Mouse (Mus musculus) lung, postnatal 4 days (tissue): ENCODE measurements at regions not wholly inside any gene's neighbourhood (a gene's known extent, or its start where the extent isn't known, plus 50 kb on each side); places are given as distances from the start of the nearest gene placed in this dataset.

Experiments
- DNase-seq, 2 experiments: peaks; one replicate each; pipeline ENCODE4 v3.0.0; 2021

DNA sequence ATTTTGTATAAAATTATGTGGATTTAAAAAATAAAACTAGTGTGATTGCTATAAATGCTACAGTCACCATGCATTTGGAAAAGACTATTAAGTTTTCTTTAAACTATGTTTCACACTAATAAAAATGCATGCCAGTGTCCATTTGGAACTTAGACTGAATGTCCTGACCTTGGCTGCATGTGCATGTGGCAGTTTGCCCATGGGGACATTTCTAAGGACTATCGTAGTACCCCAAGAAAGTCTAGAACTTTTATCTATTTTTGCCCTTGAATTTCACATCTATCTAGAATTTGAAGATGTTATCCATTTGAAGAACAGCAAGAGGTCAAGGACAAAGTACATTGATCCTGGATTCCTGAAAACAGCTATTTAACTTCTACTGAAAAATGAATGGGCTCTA is 745.9 kb downstream of the Tmem182 start:
- DNase-seq: no peak

GRCm38 (mm10) chr1:41555607-41556006 is 750.2 kb downstream of the Tmem182 start:
- DNase-seq: peak; percentile 28 to 59

- no peak for DNase-seq
Observed at GRCm38 (mm10) chr1:41559101-41559665, 753.8 kb downstream of the Tmem182 start.

DNA sequence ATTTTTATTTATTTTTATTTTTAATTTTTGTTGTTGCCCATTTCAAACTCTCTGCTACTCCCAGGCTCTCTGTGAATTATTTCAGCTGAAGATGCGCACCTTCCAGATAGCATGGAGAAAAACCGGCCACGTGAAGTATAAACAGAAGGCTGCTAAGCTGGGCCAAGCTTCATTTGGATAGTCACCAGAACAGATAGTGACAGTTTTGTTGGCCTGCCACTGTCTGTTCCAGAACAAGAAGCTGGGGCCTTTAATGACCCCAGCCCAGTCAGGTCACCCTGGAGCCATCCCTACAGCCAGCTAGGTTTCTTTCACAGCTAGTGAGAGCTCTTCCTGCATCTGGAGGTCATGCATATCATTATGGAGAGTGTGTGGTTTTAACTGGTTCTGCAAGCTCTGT is 754.6 kb downstream of the Tmem182 start:
- no peak for DNase-seq

DNA sequence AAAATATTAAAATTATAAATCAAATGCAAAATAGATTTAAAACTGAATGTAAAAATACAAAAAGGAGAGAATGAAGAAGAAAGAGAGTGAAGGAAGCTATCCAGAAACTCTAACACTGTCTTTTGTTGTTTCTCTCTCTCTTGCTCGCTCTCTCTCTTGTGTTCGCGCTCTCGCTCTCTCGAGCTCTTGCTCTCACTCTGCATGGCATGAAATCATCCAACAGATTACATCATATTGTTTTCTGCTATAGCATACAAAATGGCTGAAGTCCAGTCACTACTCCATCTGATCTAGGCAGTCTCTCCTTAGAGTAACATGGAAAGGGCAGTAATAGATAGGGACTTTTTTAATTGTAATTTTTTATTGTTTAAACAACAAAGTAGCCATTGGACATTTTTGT is 798.1 kb downstream of the Tmem182 start:
- no peak for DNase-seq

DNA sequence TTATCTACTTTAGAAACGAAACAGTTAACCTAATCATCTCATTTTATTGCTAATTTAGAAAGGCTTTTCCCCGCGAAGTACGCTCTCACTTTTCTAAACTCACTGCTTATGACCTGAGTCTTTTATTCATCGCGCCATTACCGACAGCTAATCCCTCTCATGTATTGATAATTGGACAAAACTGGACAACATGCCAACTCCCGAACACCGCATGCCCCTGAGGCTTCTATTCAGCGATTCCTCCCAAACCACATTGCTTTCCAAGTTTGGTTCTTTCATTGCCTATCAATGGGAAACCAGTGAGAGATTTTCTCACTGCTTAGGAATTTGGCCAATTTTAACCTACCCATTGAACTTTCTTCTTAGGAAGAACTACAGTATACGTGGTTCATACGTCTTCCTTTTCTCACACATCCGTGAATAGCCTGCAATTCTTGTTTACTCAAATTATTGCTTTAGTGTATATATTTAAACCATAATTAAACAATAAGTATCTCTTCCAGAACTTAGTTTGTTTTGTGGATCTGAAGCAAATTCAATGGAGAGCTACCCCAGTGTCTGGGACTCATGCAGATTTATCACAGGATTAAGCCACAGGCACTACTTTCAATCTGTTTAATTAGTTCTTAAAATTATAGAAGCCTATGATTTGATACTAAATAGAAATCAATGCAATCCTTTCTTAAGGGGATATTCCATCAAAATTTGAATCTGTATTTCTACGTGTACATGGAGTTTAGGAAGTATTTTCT is 799.8 kb downstream of the Tmem182 start:
- no peak for DNase-seq

DNA sequence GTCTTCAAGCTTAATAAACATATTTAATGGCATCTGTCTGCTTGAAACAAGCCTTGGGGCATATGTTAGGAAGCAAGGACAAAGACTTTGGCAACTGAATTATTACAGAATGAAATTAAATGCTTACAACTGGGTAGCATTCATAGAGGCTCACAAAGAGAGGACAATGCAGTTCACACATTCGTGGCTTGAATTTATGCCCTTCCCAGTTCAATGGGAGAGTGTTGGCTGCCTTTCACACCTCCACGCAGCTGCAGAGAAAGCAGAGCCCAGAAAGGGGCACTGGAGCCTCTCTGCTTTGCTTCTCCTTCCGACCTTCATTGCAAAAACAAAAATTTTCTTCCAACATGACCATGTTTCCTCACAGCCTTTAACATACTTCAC is 800.3 kb downstream of the Tmem182 start:
- DNase-seq: no peak

DNA sequence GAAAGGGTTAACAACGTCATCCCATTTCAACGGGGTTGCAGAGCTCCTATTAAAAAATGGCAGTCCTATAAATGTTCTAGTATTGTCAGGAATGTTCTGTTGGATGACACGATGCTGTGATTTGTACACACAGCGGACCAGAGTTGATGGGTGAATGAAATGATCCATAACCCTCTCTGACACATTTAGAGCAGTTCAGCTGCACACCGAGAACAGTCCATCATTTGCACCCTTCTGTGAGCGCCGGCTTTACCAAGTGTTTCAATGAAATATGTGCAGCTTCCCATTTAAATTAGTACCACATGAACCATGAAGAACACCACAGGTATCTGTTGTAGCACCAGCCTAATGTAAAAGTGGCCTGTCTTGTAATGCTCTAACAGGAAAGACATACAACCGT is 805.4 kb downstream of the Tmem182 start:
- no peak for DNase-seq

DNA sequence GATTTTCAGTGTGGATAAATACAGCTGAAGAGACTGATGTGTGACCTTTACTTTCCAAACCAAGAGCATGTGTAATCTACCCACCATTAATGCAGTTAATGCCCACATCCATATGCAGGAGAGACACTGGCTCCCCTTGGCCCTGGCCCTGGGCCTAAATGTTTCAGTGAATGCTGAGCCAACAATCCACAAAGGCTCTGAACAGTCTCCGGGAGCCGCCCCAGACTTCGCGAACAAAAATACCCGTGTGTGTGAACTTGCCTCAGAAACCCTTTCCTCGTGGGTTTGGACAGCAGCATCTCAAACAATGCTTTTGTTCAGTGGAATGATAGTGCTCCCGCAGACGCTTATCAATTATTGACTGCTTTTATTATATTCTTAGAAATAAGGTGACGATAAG is 846.4 kb downstream of the Tmem182 start:
- DNase-seq: no peak

- no peak for DNase-seq
Observed at GRCm38 (mm10) chr1:41652210-41652609, 846.8 kb downstream of the Tmem182 start.

GRCm38 (mm10) chr1:41652646-41653427 is 847.4 kb downstream of the Tmem182 start:
- peak; percentile 71 to 75 for DNase-seq

- no peak for DNase-seq
Observed at GRCm38 (mm10) chr1:41674086-41674485, 868.7 kb downstream of the Tmem182 start.

DNA sequence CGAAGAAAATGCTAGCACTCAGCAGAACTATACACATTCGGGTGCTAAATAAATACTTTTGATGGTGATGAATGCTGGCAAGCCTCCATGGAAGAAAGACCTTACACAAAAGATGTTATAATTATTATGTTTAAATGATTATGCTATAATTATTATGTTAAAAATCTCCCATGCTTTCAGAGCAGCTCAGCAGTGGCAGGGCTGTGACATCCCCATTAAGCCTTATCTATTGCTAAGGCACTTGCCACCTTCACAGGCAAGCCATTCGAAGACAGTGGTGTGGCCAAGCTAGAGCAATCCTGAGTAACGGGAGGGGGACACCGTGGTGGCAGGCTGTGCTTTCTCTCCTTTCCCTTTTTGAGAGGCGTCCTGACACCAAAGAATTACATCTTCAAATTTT is 869.9 kb downstream of the Tmem182 start:
- DNase-seq: no peak

- no peak for DNase-seq
Observed at GRCm38 (mm10) chr1:41705692-41706091, 900.3 kb downstream of the Tmem182 start.

DNA sequence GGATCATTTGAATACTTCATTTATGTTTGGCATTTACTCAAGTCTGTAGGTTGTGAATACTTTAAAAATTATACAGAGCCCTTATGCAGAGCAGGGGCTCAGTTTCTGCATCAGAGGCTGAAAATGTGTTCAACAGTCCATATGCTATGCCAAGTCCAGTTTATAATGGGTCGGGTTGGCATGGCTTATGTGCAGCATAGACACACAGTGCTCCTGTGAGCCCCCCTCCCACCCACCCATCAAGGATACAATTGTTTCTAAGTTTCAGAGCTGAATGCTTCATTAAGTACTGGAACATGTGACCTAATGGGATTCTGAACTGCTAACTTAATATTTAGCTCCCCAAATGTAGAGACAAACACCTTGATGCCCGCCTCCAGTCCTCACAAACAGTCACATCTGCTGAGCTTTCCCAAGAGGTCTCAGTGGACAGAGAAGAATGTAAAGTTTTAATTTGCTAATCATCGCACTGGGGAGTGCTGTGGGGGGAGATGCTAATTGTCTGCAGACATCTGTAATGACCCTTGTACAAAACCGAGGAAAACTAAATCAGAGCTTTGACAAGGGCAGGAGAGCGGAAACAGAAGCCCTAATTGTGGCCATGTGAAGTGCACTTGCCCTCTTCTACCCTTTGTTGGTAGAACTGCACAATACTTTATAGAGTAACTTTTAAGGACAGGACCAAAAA is 937.4 kb downstream of the Tmem182 start:
- no peak for DNase-seq

GRCm38 (mm10) chr1:41743332-41743710 is 937.9 kb downstream of the Tmem182 start:
- DNase-seq: no peak

DNA sequence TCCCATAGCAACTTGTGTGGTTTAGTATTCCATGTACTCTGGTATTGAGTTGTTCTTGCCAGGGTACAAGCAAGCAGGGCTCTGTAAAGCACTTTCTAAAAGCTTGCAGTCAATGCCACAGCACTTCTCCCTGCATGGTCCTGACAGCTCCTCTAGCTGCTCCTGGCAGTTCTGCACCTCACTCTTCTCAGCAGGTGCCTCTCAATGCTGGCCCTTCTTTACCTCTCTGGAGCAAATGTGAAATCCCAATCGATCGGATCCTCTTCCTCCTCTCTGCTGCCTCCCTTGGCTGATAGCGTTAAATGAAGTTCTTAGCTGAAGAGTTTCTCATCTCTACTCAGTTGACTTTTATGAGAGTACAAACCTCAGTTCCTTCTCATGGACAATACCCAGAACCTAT is 939.1 kb downstream of the Tmem182 start:
- no peak for DNase-seq

DNA sequence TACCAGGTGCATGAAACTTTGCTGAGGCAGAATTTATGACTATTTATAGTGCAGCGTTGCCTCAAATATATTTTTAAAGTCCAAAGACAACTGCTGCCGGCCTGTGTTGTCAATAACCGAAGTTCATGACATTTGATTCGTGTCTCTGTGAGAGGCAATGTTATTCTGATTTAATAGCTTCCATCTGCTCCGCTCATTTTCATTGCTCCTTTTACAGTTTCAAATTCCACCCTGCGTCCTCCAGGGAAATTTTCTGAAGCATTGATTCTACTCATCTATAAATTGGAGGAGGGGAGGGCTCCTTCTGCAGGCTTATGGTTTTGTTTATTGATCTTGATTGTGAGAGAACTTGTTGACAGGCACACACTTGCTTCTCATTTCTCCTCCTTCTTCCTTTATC is 936.2 kb upstream of the Pou3f3 start:
- no peak for DNase-seq
